Mouse (Mus musculus) heart, postnatal 4 days (tissue): ENCODE data around the gene 3110082J24Rik. TPM values are rescaled to one million over a fixed set of nuclear protein-coding genes. Genes with fewer than 3 reads are reported as not detected.
"Not testable (repeated sequence)": the region's sequence is repeated elsewhere in the genome, so short reads cannot be mapped to it uniquely, and the experiment has no call there.

Experiments used
- DNase-seq: peaks from one replicate; pipeline ENCODE4 v3.0.0; 2021
- total RNA-seq, 2 experiments: library from RNA; stranded (reverse); gene quantifications; 2 replicates each; pipeline ENCODE4 v1.2.3; 2021

3110082J24Rik gene
- total RNA-seq, 2 experiments from 2014 or later: not detected

DNA sequence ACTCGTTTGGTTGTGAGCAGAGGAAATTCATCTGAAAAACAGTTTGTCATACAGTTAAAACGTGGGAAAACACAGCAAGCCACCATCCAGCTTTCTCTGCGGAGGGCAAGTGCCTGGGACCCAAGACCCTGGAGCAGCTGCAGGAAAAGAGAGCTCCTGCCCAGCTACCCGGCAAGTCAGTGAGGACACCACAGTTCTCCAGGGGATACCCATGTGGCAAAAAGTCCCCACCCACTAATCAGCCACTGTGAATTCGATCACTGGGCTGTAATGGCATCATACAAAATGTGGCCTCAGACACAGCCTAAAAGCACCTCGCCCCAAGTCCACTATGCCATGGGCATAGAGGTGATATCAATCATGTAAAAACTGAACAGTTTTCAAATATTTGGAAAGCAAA, 34.2 kb downstream of the 3110082J24Rik start:
- DNase-seq: no peak

DNA sequence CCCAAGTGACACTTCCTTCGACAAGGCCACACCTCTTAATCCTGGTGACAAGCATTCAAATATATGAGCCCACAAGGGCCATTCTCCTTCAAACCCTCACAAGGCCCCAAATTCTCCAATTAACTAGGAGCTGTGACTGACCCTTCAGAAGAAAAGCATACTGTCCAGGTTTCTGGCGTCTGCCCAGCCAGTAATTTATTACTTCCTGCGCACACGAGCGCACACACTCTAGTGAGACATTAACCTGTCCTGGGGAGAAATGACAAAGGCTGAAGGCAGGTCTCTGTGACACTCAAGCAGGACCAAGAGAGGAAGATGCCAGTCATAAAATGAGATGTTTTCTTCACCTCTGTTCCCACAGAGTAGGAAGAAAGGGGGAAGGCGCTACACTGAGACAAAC, 38.2 kb downstream of the 3110082J24Rik start:
- no peak for DNase-seq

DNA sequence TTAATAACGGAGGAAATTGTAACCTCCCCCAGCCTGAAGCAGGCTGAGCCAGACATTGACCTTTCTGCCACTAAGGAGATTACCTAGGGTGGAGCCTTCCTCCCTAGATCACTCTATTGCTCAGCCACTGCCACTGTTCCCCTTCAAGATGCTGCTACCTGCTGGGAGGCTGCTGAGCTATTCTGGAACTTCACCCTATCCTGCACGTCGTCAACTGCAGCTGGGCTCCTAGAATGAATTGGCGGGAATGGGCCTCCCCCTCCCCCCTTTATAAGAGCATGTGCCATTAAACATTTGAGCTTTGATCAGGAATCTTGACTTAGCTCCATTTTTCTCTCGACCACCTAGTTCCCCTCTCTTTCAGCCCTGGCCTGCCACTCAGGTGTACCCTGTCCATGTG, 46.3 kb downstream of the 3110082J24Rik start:
- DNase-seq: not testable (repeated sequence)

DNA sequence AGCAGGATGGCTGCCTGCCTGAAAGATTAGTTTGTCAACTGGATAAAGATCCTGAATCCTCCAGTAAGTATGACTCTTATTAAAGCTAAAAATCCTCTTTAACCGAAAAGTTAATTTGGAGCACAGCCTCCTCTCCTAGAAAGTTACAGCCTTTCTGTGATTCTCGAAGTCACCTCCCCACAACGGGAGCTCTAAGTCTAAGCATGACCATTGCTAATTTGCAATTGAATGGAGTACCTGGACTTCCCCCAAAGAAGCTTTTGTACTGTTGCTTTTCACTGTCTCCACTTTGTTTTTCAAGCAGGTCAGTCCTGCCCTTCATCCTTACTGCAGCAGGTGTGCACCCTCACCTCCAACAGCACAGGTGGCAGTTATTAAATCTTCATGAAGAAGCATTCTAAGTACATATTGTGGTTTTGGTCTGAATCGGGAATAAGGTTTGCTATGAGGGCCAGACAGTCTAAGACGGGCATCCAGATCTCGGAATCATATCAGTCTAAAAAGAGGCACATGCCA, 47.6 kb downstream of the 3110082J24Rik start:
- DNase-seq: no peak

Other genes starting within 250 kb of the 3110082J24Rik start
- under 1 TPM in 1 of 2 experiments, not detected in 1; 0.29 TPM for gene Il6, start 93.0 kb downstream of the 3110082J24Rik start, total RNA-seq
- 10 to 100 TPM; 44.0 to 49.6 TPM for gene Tyms, start 32.5 kb downstream of the 3110082J24Rik start, total RNA-seq
- gene Garem2, start 925 bp downstream of the 3110082J24Rik start, total RNA-seq: under 1 TPM; 0.27 to 0.45 TPM
- gene Hadha, start 49.1 kb upstream of the 3110082J24Rik start, total RNA-seq: 1,000 to 10,000 TPM; 1,073 to 1,141 TPM
- gene Hadhb, start 49.2 kb upstream of the 3110082J24Rik start, total RNA-seq: 1,000 to 10,000 TPM; 1,045 to 1,083 TPM
- under 1 TPM; 0.21 to 0.45 TPM for gene Adgrf3, start 99.6 kb upstream of the 3110082J24Rik start, total RNA-seq
- gene Selenoi, start 126.5 kb upstream of the 3110082J24Rik start, total RNA-seq: 10 to 100 TPM; 22.8 to 24.9 TPM
- gene Drc1, start 175.3 kb upstream of the 3110082J24Rik start, total RNA-seq: under 1 TPM in 1 of 2 experiments, not detected in 1; 0.11 TPM